ENCODE assay signal across 8 mouse cellular contexts in the genomic region with DNA sequence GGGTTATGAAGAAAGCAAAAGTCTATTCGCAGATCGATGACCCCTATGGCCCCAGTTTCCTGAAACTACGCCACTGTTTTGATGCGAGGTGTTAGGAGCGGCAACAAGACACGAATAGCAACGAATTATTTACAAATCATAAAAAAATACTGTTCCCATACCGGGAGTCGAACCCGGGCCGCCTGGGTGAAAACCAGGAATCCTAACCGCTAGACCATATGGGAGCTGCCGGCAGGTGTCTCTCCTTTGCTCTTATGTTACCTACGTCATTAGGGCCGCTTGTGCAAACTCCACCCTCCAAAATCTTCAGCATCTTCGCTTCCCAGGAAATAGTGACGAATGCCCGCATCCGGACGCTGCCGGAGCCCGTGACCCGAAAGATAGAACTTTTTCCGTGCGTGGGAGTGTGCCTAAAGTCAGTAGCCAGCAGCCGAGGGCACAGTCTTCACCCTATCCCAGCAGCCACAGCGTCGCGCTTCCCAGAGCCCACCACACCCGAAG. TPM values are rescaled to one million over a fixed set of nuclear protein-coding genes. Genes with fewer than 3 reads are reported as not detected.
DNase-seq lines count a peak whose midpoint lies in the region; ATAC-seq and TF ChIP-seq lines count a peak whose summit lies in the region.

No protein-coding gene starts in this region.

- H3K27ac ChIP-seq in brown adipose tissue, adult 24 weeks (replicated peaks; ENCODE audit: low read depth, low read length) = peak overlapping the region; percentile 71
- peak overlapping the region; percentile 80 for H3K27ac ChIP-seq in heart, embryonic 13.5 days (replicated peaks)
- H3K27ac ChIP-seq in liver, embryonic 11.5 days (ENCODE audit: low read depth, low read length) = peak overlapping the region; percentile 53; the same call in 1 of the 2 replicates

- under 1% methylated on average over 30 of the region's 30 CpGs for WGBS in heart, embryonic 13.5 days
- under 1% methylated on average over 30 of the region's 30 CpGs for WGBS in liver, embryonic 11.5 days

- H3K79me2 ChIP-seq in myocyte (ENCODE audit: control insufficient read depth, insufficient read depth) = no peaks in the 10 kb centered on the region

- DNase-seq in CD4-positive, CD25-positive, alpha-beta regulatory T cell, adult 2 months (ENCODE audit: low read depth, low spot score) = peak; percentile 94
- peak; percentile 89 for DNase-seq in kidney, postnatal 10 days
- peak; percentile 96 for DNase-seq in liver, embryonic 11.5 days (ENCODE audit: low spot score)
- DNase-seq in spleen, postnatal 4 days (ENCODE audit: low spot score in 2 of 2) = peak; percentile 87 to 93

- no peaks in the 10 kb centered on the region for H3K27me3 ChIP-seq in heart, embryonic 13.5 days (replicated peaks)
- H3K27me3 ChIP-seq in liver, embryonic 11.5 days (replicated peaks; ENCODE audit: control insufficient read depth, insufficient read depth, low read length) = no peaks in the 10 kb centered on the region
- H3K27me3 ChIP-seq in myocyte (ENCODE audit: control insufficient read depth, insufficient read depth, insufficient read length) = no peaks in the 10 kb centered on the region

- H3K4me2 ChIP-seq in heart, embryonic 13.5 days = peak overlapping the region; percentile 70
- H3K4me2 ChIP-seq in liver, embryonic 11.5 days = peak overlapping the region; percentile 78
- H3K4me2 ChIP-seq in myocyte (ENCODE audit: low read depth) = peak overlapping the region; percentile 68

- peak overlapping the region; percentile 44 for H3ac ChIP-seq in myocyte (ENCODE audit: control insufficient read depth, insufficient read length)

- TF ChIP-seq POLR2A in myocyte (IDR thresholded peaks at IDR 0.05; ENCODE audit: insufficient read length, low read depth) = peak; percentile 75

- H3K4me1 ChIP-seq in brown adipose tissue, adult 24 weeks (ENCODE audit: control insufficient read depth, insufficient read depth, insufficient read length, low read length) = peaks cover 6% of the 10 kb centered on the region
- peaks cover 27% of the 10 kb centered on the region for H3K4me1 ChIP-seq in heart, embryonic 13.5 days
- no peaks in the 10 kb centered on the region; the same call in 1 of the 2 replicates for H3K4me1 ChIP-seq in liver, embryonic 11.5 days (replicated peaks; ENCODE audit: control insufficient read depth, insufficient read depth, low read length)

- H3K4me3 ChIP-seq in brown adipose tissue, adult 24 weeks (ENCODE audit: insufficient read depth, low read depth, low read length) = peak overlapping the region; percentile 60
- peak overlapping the region; percentile 74 for H3K4me3 ChIP-seq in heart, embryonic 13.5 days
- peak overlapping the region; percentile 77 for H3K4me3 ChIP-seq in liver, embryonic 11.5 days (ENCODE audit: low read depth, low read length)
- H3K4me3 ChIP-seq in myocyte = peak overlapping the region; percentile 33

- peaks cover 42% of the 10 kb centered on the region for H3K36me3 ChIP-seq in heart, embryonic 13.5 days
- H3K36me3 ChIP-seq in liver, embryonic 11.5 days (ENCODE audit: control insufficient read depth, insufficient read depth, low read length) = no peaks in the 10 kb centered on the region
- no peaks in the 10 kb centered on the region for H3K36me3 ChIP-seq in myocyte (ENCODE audit: control insufficient read depth, insufficient read depth)

- H3K9ac ChIP-seq in heart, embryonic 13.5 days = peak overlapping the region; percentile 80
- peak overlapping the region; percentile 68 for H3K9ac ChIP-seq in liver, embryonic 11.5 days (ENCODE audit: low read depth, low read length)

- ATAC-seq in erythroid progenitor cell, adult 5-6 weeks (replicated peaks; ENCODE audit: low FRiP score, poor library complexity, severe bottlenecking) = peak; percentile 31; the same call in 1 of the 2 replicates
- ATAC-seq in heart, embryonic 13.5 days (ENCODE audit: extremely low read depth, insufficient number of reproducible peaks, low FRiP score, low TSS enrichment) = no peak
- ATAC-seq in liver, embryonic 11.5 days (replicated peaks; ENCODE audit: low FRiP score) = peak; percentile 61

- peaks cover 25% of the 10 kb centered on the region for H3K9me3 ChIP-seq in heart, embryonic 13.5 days
- H3K9me3 ChIP-seq in liver, embryonic 11.5 days (ENCODE audit: control insufficient read depth, low read length) = peaks cover 19% of the 10 kb centered on the region; the same call in 1 of the 2 replicates

TF ChIP-seq in myocyte, 11 proteins besides CTCF, POLR2A, EP300 and RAD21:
- no peak for TF ChIP-seq REST (IDR thresholded peaks at IDR 0.05; ENCODE audit: insufficient read depth, insufficient read length)
- peak in 1 of 3 experiments; percentile 13 for TF ChIP-seq MYOD1 (IDR thresholded peaks at IDR 0.05; ENCODE audit: control insufficient read depth in 1 of 3, insufficient read length in 2 of 3, low read depth in 2 of 3)
- TF ChIP-seq POLR2AphosphoS2 (IDR thresholded peaks at IDR 0.05; ENCODE audit: insufficient read length, low read depth) = peak; percentile 80
TF ChIP-seq in myocyte: peak in this region for 2.

RNA-seq across cellular contexts. Expression of gene Ccdc115, which starts 4.8 kb away (rescaled TPM):
- polyA plus RNA-seq in brown adipose tissue, adult 24 weeks (2012; ENCODE audit: insufficient read depth, insufficient read length, missing spikeins) = 13.9 and 15.4 TPM in 2 replicates
- total RNA-seq in erythroid progenitor cell, adult 5-6 weeks (2015; ENCODE audit: low replicate concordance) = 3.2 and 5.0 TPM in 2 replicates
- 4.6 and 8.3 TPM in 2 replicates for total RNA-seq in erythroid progenitor cell, adult 5-6 weeks (2017; ENCODE audit: low replicate concordance)
- polyA plus RNA-seq in heart, embryonic 13.5 days (2015; fragmentation: Nextera tagmentation; extraction: Ambion mirVana) = 42.0 and 47.6 TPM in 2 replicates
- polyA plus RNA-seq in liver, embryonic 11.5 days (2014; fragmentation: Nextera tagmentation; extraction: Ambion mirVana) = 65.5 and 65.9 TPM in 2 replicates
- polyA plus RNA-seq in myocyte (2012; fragmentation: generic; extraction: Trizol) = 17.1 TPM

RNA-seq across cellular contexts. Expression of gene Imp4, which starts 4.9 kb away (rescaled TPM):
- 38.0 and 43.0 TPM in 2 replicates for polyA plus RNA-seq in brown adipose tissue, adult 24 weeks (2012; ENCODE audit: insufficient read depth, insufficient read length, missing spikeins)
- total RNA-seq in erythroid progenitor cell, adult 5-6 weeks (2015; ENCODE audit: low replicate concordance) = 5.4 and 8.3 TPM in 2 replicates
- total RNA-seq in erythroid progenitor cell, adult 5-6 weeks (2017; ENCODE audit: low replicate concordance) = 2.6 and 8.3 TPM in 2 replicates
- polyA plus RNA-seq in heart, embryonic 13.5 days (2015; fragmentation: Nextera tagmentation; extraction: Ambion mirVana) = 66.3 and 67.7 TPM in 2 replicates
- polyA plus RNA-seq in liver, embryonic 11.5 days (2014; fragmentation: Nextera tagmentation; extraction: Ambion mirVana) = 141 and 156 TPM in 2 replicates
- 40.7 TPM for polyA plus RNA-seq in myocyte (2012; fragmentation: generic; extraction: Trizol)

RNA-seq across cellular contexts. Expression of gene Ptpn18, which starts 24.9 kb away (rescaled TPM):
- 4.3 and 10.1 TPM in 2 replicates for polyA plus RNA-seq in brown adipose tissue, adult 24 weeks (2012; ENCODE audit: insufficient read depth, insufficient read length, missing spikeins)
- 9.2 and 11.9 TPM in 2 replicates for total RNA-seq in erythroid progenitor cell, adult 5-6 weeks (2015; ENCODE audit: low replicate concordance)
- total RNA-seq in erythroid progenitor cell, adult 5-6 weeks (2017; ENCODE audit: low replicate concordance) = 39.5 and 42.1 TPM in 2 replicates
- polyA plus RNA-seq in heart, embryonic 13.5 days (2015; fragmentation: Nextera tagmentation; extraction: Ambion mirVana) = 15.1 and 15.8 TPM in 2 replicates
- 23.2 and 23.5 TPM in 2 replicates for polyA plus RNA-seq in liver, embryonic 11.5 days (2014; fragmentation: Nextera tagmentation; extraction: Ambion mirVana)
- polyA plus RNA-seq in myocyte (2012; fragmentation: generic; extraction: Trizol) = 0.05 TPM
